Mouse (Mus musculus) common myeloid progenitor, adult 5-6 weeks (primary cell): ENCODE measurements around the gene Snrpf. TPM values are rescaled to one million over a fixed set of nuclear protein-coding genes. Genes with fewer than 3 reads are reported as not detected.

Experiments
- ATAC-seq: replicated peaks from 2 replicates; pipeline ENCODE4 v1.8.0; 2016; ENCODE audit warnings: low read depth, mild to moderate bottlenecking, moderate TSS enrichment, inconsistent platforms; ENCODE audit not compliant: poor library complexity, severe bottlenecking
- total RNA-seq: library from RNA; stranded (forward); fragments of 200-1000, 187-1606 nt; gene quantifications from 2 replicates; pipeline ENCODE4 v1.2.3, GENCODE M21; 2017

Snrpf gene
- total RNA-seq, 1 experiment from 2014 or later = 192 TPM

GRCm38 (mm10) chr10:93539775-93540430, 49.6 kb downstream of the Snrpf start, which contains the start of gene Amdhd1:
TSS of gene Amdhd1 (minus strand) at chr10:93540033.
- peak; percentile 94 for ATAC-seq

- no peak for ATAC-seq
These were observed 50.7 kb downstream of the Snrpf start for GRCm38 (mm10) chr10:93538818-93539217.

- ATAC-seq = no peak
These were observed 51.2 kb downstream of the Snrpf start for GRCm38 (mm10) chr10:93538287-93538686.

Other genes with a start within 250 kb of the Snrpf start
- gene Lta4h, start 136.3 kb downstream of the Snrpf start, total RNA-seq = 139 and 195 TPM in 2 replicates
- 0.29 and 1.1 TPM in 2 replicates for gene Hal, start 100.9 kb downstream of the Snrpf start, total RNA-seq
- not detected in 2 replicates for gene Amdhd1, start 49.7 kb downstream of the Snrpf start, total RNA-seq
- 0.24 and 0.55 TPM in 2 replicates for gene Ccdc38, start 49.1 kb downstream of the Snrpf start, total RNA-seq
- 2.2 and 4.8 TPM in 2 replicates for gene Ntn4, start 51.0 kb upstream of the Snrpf start, total RNA-seq
- 0.87 and 1.3 TPM in 2 replicates for gene Usp44, start 241.8 kb upstream of the Snrpf start, total RNA-seq